Mouse (Mus musculus): ENCODE measurements around the gene Usp42.

Usp42 gene

DNA sequence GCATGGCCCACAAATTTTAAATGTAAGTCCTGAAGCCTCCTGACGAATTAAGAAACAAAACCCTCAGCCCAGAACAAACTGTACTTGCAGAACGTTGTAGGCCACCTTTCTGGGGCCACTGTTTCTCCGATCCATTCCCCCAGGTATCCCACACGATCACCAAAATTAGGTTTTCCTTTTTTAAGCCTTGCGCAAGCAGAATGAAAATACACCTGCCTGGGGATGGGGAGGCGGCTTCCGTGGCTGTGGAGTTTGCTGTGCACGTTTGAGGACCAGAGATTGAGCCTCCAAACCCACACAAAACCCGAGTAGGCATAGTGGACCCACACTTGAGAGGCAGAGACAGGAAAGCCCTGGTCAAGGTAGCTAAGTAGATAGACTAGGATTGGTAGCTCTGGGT, 41.7 kb downstream of the Usp42 start:
- no peak for DNase-seq (ENCODE audit: low spot score in 2 of 2)

GRCm38 (mm10) chr5:143687589-143687988, 44.5 kb downstream of the Usp42 start:
- no peak for DNase-seq (ENCODE audit: low spot score in 2 of 2)

DNA sequence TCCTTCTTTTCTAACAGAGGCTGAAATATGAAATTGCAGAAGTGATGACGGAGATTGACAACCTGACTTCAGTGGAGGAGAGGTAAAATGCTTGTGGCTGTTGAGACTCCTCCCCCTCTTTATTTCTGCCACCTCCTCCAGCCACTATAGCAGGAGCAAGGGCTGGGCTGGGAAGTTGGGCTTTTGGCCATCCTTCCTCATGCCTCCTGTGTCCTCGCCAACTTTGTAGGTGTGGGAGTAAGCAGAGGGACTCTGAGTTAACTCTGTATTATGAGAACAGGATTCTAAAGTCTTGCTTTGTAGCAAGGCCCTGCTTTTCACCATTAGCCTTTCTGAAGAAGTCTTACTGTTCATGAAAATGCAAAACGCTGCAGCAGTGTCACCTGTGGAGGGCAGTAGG, 45.6 kb downstream of the Usp42 start:
- no peak for DNase-seq (ENCODE audit: low spot score in 2 of 2)

DNA sequence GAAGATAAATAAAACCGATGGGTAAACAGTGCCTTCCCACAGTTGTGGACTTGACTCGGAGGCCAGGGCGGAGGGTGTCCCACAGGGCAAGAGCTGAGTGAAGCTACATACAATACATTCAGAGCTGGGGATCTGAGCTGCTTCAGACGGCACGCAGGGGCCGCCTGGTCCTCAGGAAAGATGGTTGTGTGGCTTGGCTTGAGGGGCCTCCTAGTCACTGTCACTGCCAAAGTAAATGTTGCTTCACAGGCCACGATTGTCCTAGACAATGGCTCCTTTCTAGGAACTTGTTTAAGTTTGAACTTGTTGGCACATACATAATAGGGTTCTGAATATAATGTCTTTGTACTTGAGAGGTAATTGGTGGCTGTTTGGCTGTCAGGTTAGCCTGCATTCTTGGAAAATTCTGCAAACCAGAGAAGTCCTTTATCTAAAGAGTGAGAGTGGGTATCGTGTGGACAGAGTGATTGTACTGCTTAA, 47.1 kb downstream of the Usp42 start:
- no peak for DNase-seq (ENCODE audit: low spot score in 2 of 2)

DNA sequence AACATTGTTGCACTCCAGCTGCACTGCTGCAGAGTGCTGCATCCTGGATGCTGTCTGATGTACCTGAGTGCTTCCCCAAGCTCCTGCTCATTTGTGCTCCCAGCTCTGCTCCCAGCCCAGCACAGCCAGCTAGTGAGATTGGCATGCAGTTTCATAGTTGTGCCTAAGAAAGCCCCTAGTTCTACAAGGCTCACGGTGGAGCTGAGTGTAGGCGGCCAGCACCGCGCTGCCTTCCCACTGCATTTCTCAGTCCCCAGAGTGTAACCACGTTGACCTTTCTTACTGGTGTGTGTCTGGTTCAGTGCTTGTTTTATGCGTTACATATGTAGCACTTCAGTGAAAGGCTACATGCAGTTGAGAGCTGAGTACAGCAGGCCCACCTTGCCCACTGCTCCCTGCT, 48.4 kb downstream of the Usp42 start:
- no peak for DNase-seq (ENCODE audit: low spot score in 2 of 2)

DNA sequence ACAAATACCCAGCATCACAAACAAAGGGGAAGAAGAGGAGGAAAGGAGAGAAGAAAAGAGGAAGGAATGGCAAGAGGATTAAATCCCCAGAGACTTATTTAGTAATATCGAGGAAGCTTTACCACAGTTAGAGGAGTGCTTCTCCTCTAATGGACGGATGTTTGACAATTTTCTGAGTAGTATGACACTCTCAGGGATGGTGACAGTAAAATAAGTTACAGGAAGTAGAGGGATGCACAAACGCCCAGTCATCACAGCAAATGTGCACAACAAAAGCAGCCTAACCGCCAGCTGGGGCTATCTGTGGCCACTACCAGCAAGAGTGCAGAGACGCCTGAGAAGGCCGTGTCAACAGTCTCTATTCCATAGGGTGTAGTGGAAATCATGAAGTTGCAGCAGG, 52.4 kb downstream of the Usp42 start:
- no peak for DNase-seq (ENCODE audit: low spot score in 2 of 2)

- DNase-seq (ENCODE audit: low spot score in 2 of 2), result no peak
These were observed 53.3 kb downstream of the Usp42 start for GRCm38 (mm10) chr5:143678634-143679271.

GRCm38 (mm10) chr5:143677363-143677762, 54.7 kb downstream of the Usp42 start:
- no peak for DNase-seq (ENCODE audit: low spot score in 2 of 2)

GRCm38 (mm10) chr5:143676218-143676985, 55.7 kb downstream of the Usp42 start:
- DNase-seq (ENCODE audit: low spot score in 2 of 2), result no peak

GRCm38 (mm10) chr5:143674576-143674975, 57.5 kb downstream of the Usp42 start:
- no peak for DNase-seq (ENCODE audit: low spot score in 2 of 2)

GRCm38 (mm10) chr5:143670740-143671415, 61.2 kb downstream of the Usp42 start:
- DNase-seq (ENCODE audit: low spot score in 2 of 2), result no peak

DNA sequence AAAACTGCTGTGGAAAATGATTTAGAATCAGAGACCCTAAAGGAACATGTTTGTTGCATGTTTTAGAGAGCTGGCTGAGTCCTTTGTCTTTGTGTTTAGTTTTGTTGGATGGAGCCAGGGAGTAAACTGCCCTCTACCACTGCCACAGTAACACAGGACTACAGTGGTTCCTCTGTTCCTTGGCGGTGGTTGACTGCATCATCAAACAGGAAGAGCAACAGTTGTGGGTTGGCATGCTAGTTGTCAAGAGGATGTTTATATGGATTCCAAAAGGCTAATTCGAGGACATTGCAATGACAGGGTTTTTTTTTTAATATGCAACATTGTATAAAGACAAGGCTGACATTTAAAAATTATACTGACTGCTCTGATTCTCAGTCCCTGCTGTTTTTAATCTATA, 62.2 kb downstream of the Usp42 start:
- DNase-seq (ENCODE audit: low spot score in 2 of 2), result no peak

GRCm38 (mm10) chr5:143669393-143669792, 62.7 kb downstream of the Usp42 start:
- DNase-seq (ENCODE audit: low spot score in 2 of 2), result no peak

DNA sequence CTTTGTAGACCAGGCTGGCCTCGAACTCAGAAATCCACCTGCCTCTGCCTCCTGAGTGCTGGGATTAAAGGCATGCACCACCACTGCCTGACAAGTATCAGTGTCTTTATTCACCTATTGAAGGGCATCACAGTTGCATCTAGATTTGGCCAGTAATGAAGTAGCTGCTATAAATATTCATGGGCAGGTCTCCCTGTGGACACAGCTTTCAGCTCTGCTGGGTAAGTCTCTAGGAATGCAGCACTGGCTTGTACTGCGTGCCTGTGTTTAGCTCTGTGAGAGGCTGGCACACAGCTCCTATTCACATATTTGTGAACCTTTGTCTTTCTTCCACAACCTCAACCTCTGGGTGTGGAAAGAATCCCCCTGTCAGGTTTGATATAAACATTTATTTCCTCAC, 63.2 kb downstream of the Usp42 start:
- DNase-seq (ENCODE audit: low spot score in 2 of 2), result no peak

- DNase-seq (ENCODE audit: low spot score in 2 of 2), result no peak
These were observed 66.1 kb downstream of the Usp42 start for GRCm38 (mm10) chr5:143666015-143666414.

GRCm38 (mm10) chr5:143665561-143665960, 66.5 kb downstream of the Usp42 start:
- DNase-seq (ENCODE audit: low spot score in 2 of 2), result no peak

DNA sequence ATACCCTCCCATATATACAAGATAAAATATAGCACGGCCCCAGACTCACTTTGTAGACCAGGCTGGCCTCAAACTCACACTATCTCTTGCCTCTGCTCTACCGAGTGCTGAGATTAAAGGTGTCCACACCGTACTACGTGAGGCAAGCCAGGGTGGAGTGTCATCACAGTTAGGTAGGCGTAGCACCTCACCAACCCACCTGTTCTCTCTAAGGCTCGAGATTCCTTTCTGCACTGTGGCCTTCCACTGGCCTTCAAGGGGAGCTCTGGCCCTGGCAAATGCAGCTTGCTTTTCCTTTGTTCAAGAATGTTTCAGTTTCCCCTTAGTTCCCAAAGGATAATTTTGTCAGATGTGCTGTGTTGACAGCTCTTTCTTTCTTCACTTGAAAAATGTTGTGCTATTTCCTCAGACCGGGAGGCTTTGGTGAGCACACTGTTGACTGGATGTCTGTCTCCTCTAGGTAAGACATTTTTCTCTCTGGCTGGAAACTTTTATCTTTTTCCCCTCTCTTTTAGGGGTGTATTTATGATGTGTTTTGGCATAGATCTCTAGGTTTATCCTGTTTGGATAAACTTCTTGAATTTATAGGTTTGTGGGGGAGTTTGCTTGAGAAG, 68.9 kb downstream of the Usp42 start:
- no peak for DNase-seq (ENCODE audit: low spot score in 2 of 2)

All from spleen, postnatal 4 days (tissue).